Mouse (Mus musculus) ovary, postnatal 36 days (tissue): ENCODE results near the gene Slc39a9.

ENCODE experiments used
- DNase-seq: peaks from one replicate; pipeline ENCODE4 v3.0.0; 2022; ENCODE audit warnings: low spot score, mixed read lengths

Gene Slc39a9

GRCm38 (mm10) chr12:80643693-80644505 lies at the start of gene Slc39a9, which contains the start of gene Erh:
TSS of gene Slc39a9 (plus strand) at chr12:80643883.
TSS of gene Erh (minus strand) at chr12:80644341.
- peak; percentile 90 for DNase-seq

- peak; percentile 20 for DNase-seq
These were observed 49.5 kb upstream of the Slc39a9 start for GRCm38 (mm10) chr12:80594141-80594540.

GRCm38 (mm10) chr12:80594781-80595180 lies 48.9 kb upstream of the Slc39a9 start:
- DNase-seq, result no peak

GRCm38 (mm10) chr12:80595566-80595965 lies 48.1 kb upstream of the Slc39a9 start:
- no peak for DNase-seq

GRCm38 (mm10) chr12:80595968-80596367 lies 47.7 kb upstream of the Slc39a9 start:
- no peak for DNase-seq

- no peak for DNase-seq
These were observed 45.4 kb upstream of the Slc39a9 start for GRCm38 (mm10) chr12:80598236-80598635.

- peak; percentile 54 for DNase-seq
These were observed 44.9 kb upstream of the Slc39a9 start for GRCm38 (mm10) chr12:80598756-80599155.

- no peak for DNase-seq
These were observed 42.0 kb upstream of the Slc39a9 start for GRCm38 (mm10) chr12:80601597-80602269.

- DNase-seq, result no peak
These were observed 41.3 kb upstream of the Slc39a9 start for GRCm38 (mm10) chr12:80602432-80602831.

- peak; percentile 64 for DNase-seq
These were observed 40.1 kb upstream of the Slc39a9 start for GRCm38 (mm10) chr12:80603566-80603965.

- DNase-seq, result no peak
These were observed 39.5 kb upstream of the Slc39a9 start for GRCm38 (mm10) chr12:80604218-80604617.

- DNase-seq, result no peak
These were observed 35.1 kb upstream of the Slc39a9 start for GRCm38 (mm10) chr12:80608576-80608975.

- DNase-seq, result peak; percentile 33
These were observed 33.8 kb upstream of the Slc39a9 start for GRCm38 (mm10) chr12:80609928-80610327.

- DNase-seq, result no peak
These were observed 31.4 kb upstream of the Slc39a9 start for GRCm38 (mm10) chr12:80612113-80612791.

GRCm38 (mm10) chr12:80615371-80616257 lies 28.1 kb upstream of the Slc39a9 start:
- DNase-seq, result no peak

- DNase-seq, result no peak
These were observed 23.2 kb upstream of the Slc39a9 start for GRCm38 (mm10) chr12:80620501-80620900.

GRCm38 (mm10) chr12:80631790-80632189 lies 11.9 kb upstream of the Slc39a9 start:
- DNase-seq, result no peak

GRCm38 (mm10) chr12:80642725-80643692 lies 674 bp upstream of the Slc39a9 start:
- peak; percentile 45 for DNase-seq

- DNase-seq, result no peak
These were observed 804 bp downstream of the Slc39a9 start for GRCm38 (mm10) chr12:80644506-80644868.

- no peak for DNase-seq
These were observed 2.7 kb downstream of the Slc39a9 start for GRCm38 (mm10) chr12:80646377-80646776.
